ENCODE assay signal across 8 mouse cellular contexts in the genomic region with DNA sequence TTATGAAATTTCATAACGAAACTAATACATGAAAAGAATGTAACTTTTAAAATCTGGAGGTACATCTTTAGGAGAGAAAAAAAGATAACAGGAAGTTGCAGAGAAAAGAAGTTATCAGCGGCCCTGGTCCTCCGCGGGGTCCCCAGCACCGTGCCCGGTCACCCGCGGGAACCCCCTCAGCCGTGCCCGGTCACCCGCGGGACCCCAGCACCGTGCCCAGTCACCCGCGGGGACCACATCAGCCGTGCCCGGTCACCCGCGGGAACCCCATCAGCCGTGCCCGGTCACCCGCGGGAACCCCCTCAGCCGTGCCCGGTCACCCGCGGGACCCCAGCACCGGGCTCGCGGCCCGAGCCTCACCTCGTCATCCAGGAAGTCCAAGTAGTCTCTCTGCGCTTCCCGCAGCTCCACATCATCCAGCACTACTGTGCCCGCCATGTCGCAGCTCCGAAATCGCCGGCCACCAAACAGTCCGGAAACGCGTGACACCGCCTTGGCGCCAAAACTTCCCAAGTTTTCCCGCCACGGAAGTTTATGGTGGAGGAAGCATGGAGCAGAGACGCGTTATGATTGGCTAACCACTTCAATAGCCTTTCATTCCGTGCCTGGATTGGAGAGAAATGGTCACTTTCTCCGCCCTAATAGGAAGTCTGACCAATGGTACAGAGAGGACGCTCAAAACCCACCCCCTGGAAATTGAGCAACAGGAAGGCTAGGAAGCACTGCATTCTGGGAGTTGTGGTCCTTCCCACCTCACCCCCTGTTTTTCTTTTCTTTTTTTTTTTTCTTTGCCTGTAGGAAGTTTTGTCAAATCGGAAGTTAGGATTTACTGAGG. TPM values are rescaled to one million over a fixed set of nuclear protein-coding genes. Genes with fewer than 3 reads are reported as not detected.
DNase-seq lines count a peak whose midpoint lies in the region; ATAC-seq and TF ChIP-seq lines count a peak whose summit lies in the region.

A gene (minus strand): TSS at position 542 of the 835 bp plus-strand sequence.

- TF ChIP-seq CTCF in E14TG2a.4 (conservative IDR thresholded peaks at IDR 0.05; ENCODE audit: low read length) = no peak
- no peak; the same call in 1 of the 2 replicates for TF ChIP-seq CTCF in heart, postnatal 0 days (IDR thresholded peaks at IDR 0.05; ENCODE audit: low read depth)
- TF ChIP-seq CTCF in testis, adult 2 months (IDR thresholded peaks at IDR 0.05; ENCODE audit: control insufficient read depth, insufficient read depth, insufficient replicate concordance, low read depth, low read length) = no peak

- no peak within 1 kb of the TSS for H3K27ac ChIP-seq in forebrain, embryonic 12.5 days
- no peak within 1 kb of the TSS for H3K27ac ChIP-seq in heart, postnatal 0 days (ENCODE audit: low read depth)
- peak within 1 kb of the TSS; percentile 41; the same call in 1 of the 2 replicates for H3K27ac ChIP-seq in liver, embryonic 16.5 days (ENCODE audit: low read length)
- no peak within 1 kb of the TSS for H3K27ac ChIP-seq in neural tube, embryonic 13.5 days (replicated peaks)
- H3K27ac ChIP-seq in testis, adult 2 months (ENCODE audit: control insufficient read depth, insufficient read depth, low read depth, low read length) = peak within 1 kb of the TSS; percentile 34; the same call in 1 of the 2 replicates

- peak; percentile 98 for DNase-seq in c-Kit-positive CD71-positive TER-119-positive erythroid progenitor cells, embryonic 14.5 days (ENCODE audit: low spot score)
- peak; percentile 99 for DNase-seq in heart, postnatal 0 days (ENCODE audit: low spot score)
- peak; percentile 89 to 93 for DNase-seq in kidney, postnatal 4 days

- no peaks in the 10 kb centered on the region for H3K27me3 ChIP-seq in E14TG2a.4 (ENCODE audit: insufficient read depth, low read length)
- H3K27me3 ChIP-seq in forebrain, embryonic 12.5 days = no peaks in the 10 kb centered on the region
- H3K27me3 ChIP-seq in heart, postnatal 0 days (ENCODE audit: control insufficient read depth, insufficient read depth, low read length) = no peaks in the 10 kb centered on the region
- H3K27me3 ChIP-seq in liver, embryonic 16.5 days (ENCODE audit: control insufficient read depth, insufficient read depth, low read depth, low read length) = no peaks in the 10 kb centered on the region
- no peaks in the 10 kb centered on the region for H3K27me3 ChIP-seq in neural tube, embryonic 13.5 days
- H3K27me3 ChIP-seq in testis, adult 2 months (ENCODE audit: control insufficient read depth, insufficient read depth, low read length) = no peaks in the 10 kb centered on the region

- H3K4me3 ChIP-seq in E14TG2a.4 (replicated peaks; ENCODE audit: low read length) = peak within 1 kb of the TSS; percentile 90
- H3K4me3 ChIP-seq in forebrain, embryonic 12.5 days (replicated peaks) = peak within 1 kb of the TSS; percentile 75
- peak within 1 kb of the TSS; percentile 83 for H3K4me3 ChIP-seq in heart, postnatal 0 days (ENCODE audit: low read depth, low read length)
- peak within 1 kb of the TSS; percentile 82 for H3K4me3 ChIP-seq in liver, embryonic 16.5 days (ENCODE audit: low read depth, low read length)
- H3K4me3 ChIP-seq in neural tube, embryonic 13.5 days = peak within 1 kb of the TSS; percentile 54
- peak within 1 kb of the TSS; percentile 99 for H3K4me3 ChIP-seq in testis, adult 2 months (ENCODE audit: control insufficient read depth, low read depth, low read length)

- peak; percentile 99 for ATAC-seq in forebrain, embryonic 12.5 days (ENCODE audit: low FRiP score)
- ATAC-seq in heart, postnatal 0 days (ENCODE audit: insufficient read depth, low read depth) = peak; percentile 99
- peak; percentile 100 for ATAC-seq in liver, embryonic 16.5 days (ENCODE audit: low read depth)
- peak; percentile 100 for ATAC-seq in neural tube, embryonic 13.5 days (ENCODE audit: low read depth)

- 0 out of 2 replicates have a peak, but pooled peaks have one; percentile 21 for TF ChIP-seq POLR2A in testis, adult 2 months (IDR thresholded peaks at IDR 0.05; ENCODE audit: control insufficient read depth, low read depth, low read length)

- H3K4me1 ChIP-seq in E14TG2a.4 (replicated peaks; ENCODE audit: low read depth, low read length) = peaks cover 41% of the 10 kb centered on the region
- H3K4me1 ChIP-seq in forebrain, embryonic 12.5 days = peaks cover 20% of the 10 kb centered on the region
- H3K4me1 ChIP-seq in heart, postnatal 0 days (ENCODE audit: control insufficient read depth, insufficient read depth) = peaks cover 4% of the 10 kb centered on the region
- peaks cover 8% of the 10 kb centered on the region; the same call in 1 of the 2 replicates for H3K4me1 ChIP-seq in liver, embryonic 16.5 days (ENCODE audit: control insufficient read depth, low read depth, low read length)
- peaks cover 5% of the 10 kb centered on the region for H3K4me1 ChIP-seq in neural tube, embryonic 13.5 days (replicated peaks)
- H3K4me1 ChIP-seq in testis, adult 2 months (ENCODE audit: control insufficient read depth, insufficient read depth, low read length) = no peaks in the 10 kb centered on the region

- no peaks in the 10 kb centered on the region for H3K9me3 ChIP-seq in E14TG2a.4 (ENCODE audit: low read length)
- no peaks in the 10 kb centered on the region for H3K9me3 ChIP-seq in forebrain, embryonic 12.5 days
- H3K9me3 ChIP-seq in heart, postnatal 0 days (replicated peaks; ENCODE audit: control insufficient read depth, low read length) = no peaks in the 10 kb centered on the region
- H3K9me3 ChIP-seq in liver, embryonic 16.5 days (replicated peaks; ENCODE audit: control insufficient read depth, low read length) = no peaks in the 10 kb centered on the region
- H3K9me3 ChIP-seq in neural tube, embryonic 13.5 days = no peaks in the 10 kb centered on the region

- WGBS in forebrain, embryonic 12.5 days = under 1% methylated on average over 52 of the region's 52 CpGs
- under 1% methylated on average over 52 of the region's 52 CpGs for WGBS in heart, postnatal 0 days
- WGBS in liver, embryonic 16.5 days (ENCODE audit: insufficient replicate concordance) = under 1% methylated on average over 52 of the region's 52 CpGs
- under 1% methylated on average over 52 of the region's 52 CpGs for WGBS in neural tube, embryonic 13.5 days

- peak within 1 kb of the TSS; percentile 77 for H3K9ac ChIP-seq in forebrain, embryonic 12.5 days
- peak within 1 kb of the TSS; percentile 66 for H3K9ac ChIP-seq in heart, postnatal 0 days (replicated peaks; ENCODE audit: low read depth, low read length)
- H3K9ac ChIP-seq in liver, embryonic 16.5 days (ENCODE audit: low read depth, low read length) = peak within 1 kb of the TSS; percentile 86
- peak within 1 kb of the TSS; percentile 56; the same call in 1 of the 2 replicates for H3K9ac ChIP-seq in neural tube, embryonic 13.5 days

- H3K4me2 ChIP-seq in forebrain, embryonic 12.5 days = peak within 1 kb of the TSS; percentile 66
- H3K4me2 ChIP-seq in heart, postnatal 0 days (ENCODE audit: low read depth, low read length) = peak within 1 kb of the TSS; percentile 95
- H3K4me2 ChIP-seq in liver, embryonic 16.5 days (ENCODE audit: low read depth, low read length) = peak within 1 kb of the TSS; percentile 72
- H3K4me2 ChIP-seq in neural tube, embryonic 13.5 days = peak within 1 kb of the TSS; percentile 78

- H3K36me3 ChIP-seq in E14TG2a.4 (ENCODE audit: insufficient read depth, low read length) = peaks cover 38% of the 10 kb centered on the region
- H3K36me3 ChIP-seq in forebrain, embryonic 12.5 days (replicated peaks) = peaks cover 29% of the 10 kb centered on the region
- H3K36me3 ChIP-seq in heart, postnatal 0 days (replicated peaks; ENCODE audit: control insufficient read depth, insufficient read depth, low read length) = peaks cover 19% of the 10 kb centered on the region
- peaks cover 27% of the 10 kb centered on the region for H3K36me3 ChIP-seq in liver, embryonic 16.5 days (ENCODE audit: control insufficient read depth, insufficient read depth)
- peaks cover 11% of the 10 kb centered on the region; the same call in 1 of the 2 replicates for H3K36me3 ChIP-seq in neural tube, embryonic 13.5 days
- no peaks in the 10 kb centered on the region for H3K36me3 ChIP-seq in testis, adult 2 months (ENCODE audit: control insufficient read depth, insufficient read depth, low read length)

- TF ChIP-seq EP300 in heart, postnatal 0 days (IDR thresholded peaks at IDR 0.05; ENCODE audit: low read depth) = peak; percentile 34; the same call in 1 of the 2 replicates

RNA-seq across cellular contexts. Expression of the gene that starts here (rescaled TPM):
- 159 and 165 TPM in 2 replicates for polyA plus RNA-seq in forebrain, embryonic 12.5 days (2016; fragmentation: Nextera tagmentation; extraction: Ambion mirVana)
- 31.2 and 36.5 TPM in 2 replicates for total RNA-seq in heart, postnatal 0 days (2014; rRNA removed; ENCODE audit: low replicate concordance)
- 26.2 and 29.1 TPM in 2 replicates for polyA plus RNA-seq in heart, postnatal 0 days (2015; fragmentation: Nextera tagmentation; extraction: Ambion mirVana)
- polyA plus RNA-seq in liver, embryonic 16.5 days (2015; fragmentation: Nextera tagmentation; extraction: Ambion mirVana) = 116 and 117 TPM in 2 replicates
- polyA plus RNA-seq in neural tube, embryonic 13.5 days (2015; fragmentation: Nextera tagmentation; extraction: Ambion mirVana) = 23.9 and 26.8 TPM in 2 replicates
- 8.4 and 11.1 TPM in 2 replicates for polyA plus RNA-seq in testis, adult 2 months (2012; rRNA removed)

Comparison
In these comparisons a context has a peak if more than half of its experiments do, and no peak if none do; other contexts are left out.
1. H3K27ac ChIP-seq: peak in liver, embryonic 16.5 days (single experiment) and testis, adult 2 months (single experiment); none in forebrain, embryonic 12.5 days (single experiment), heart, postnatal 0 days (single experiment) and neural tube, embryonic 13.5 days (single experiment).
2. Peak in every context shown above with its lines, with median percentiles within 50 percentile points of each other: H3K4me3 ChIP-seq, DNase-seq, ATAC-seq, H3K4me2 ChIP-seq and H3K9ac ChIP-seq.